Mouse (Mus musculus) frontal cortex, postnatal 10 days (tissue): ENCODE data around the gene Atp8a2.
"Not testable (repeated sequence)": the region's sequence is repeated elsewhere in the genome, so short reads cannot be mapped to it uniquely, and the experiment has no call there.

Experiments
- DNase-seq, 2 experiments: peaks; one replicate each; pipeline ENCODE4 v3.0.0; 2022; ENCODE audit warnings: low spot score in 2 of 2, mixed read lengths in 1 of 2

Gene Atp8a2

DNA sequence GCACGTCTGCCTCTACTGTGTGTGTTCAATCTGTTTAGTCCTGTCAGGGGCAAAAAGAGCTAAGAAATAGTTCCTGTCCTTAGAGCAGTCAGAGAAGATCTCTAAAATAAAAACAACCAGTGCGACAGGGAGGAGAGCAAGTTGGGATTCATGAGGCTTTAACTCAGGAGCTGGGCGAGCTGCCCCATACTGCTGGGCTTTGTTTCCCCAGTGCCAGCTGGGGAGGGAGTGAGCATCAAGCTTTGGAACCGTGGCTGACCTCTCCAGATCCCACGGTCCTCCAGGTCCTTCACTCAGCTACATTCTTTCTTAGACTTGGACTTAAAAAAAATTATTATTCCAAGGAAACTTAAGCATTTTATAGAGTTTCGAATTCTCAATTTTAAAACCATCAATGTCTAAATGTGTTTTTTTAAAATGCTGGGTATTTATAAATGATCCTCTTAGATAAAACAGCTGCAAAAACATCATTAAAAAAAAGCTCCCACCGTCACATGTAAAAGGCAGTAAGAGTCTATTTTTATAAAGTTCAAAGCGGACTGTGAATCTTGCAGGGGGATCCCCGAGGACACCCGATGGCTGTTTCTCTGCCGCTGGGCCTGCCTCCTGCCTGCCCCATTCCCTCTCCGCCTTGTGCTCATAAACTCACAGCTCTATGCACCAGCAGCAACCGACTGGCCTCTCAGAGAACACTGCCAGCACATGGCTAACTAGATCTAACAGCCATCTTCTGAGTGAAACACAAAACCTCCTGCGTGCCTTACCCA is 350.2 kb downstream of the Atp8a2 start:
- DNase-seq = no peak

DNA sequence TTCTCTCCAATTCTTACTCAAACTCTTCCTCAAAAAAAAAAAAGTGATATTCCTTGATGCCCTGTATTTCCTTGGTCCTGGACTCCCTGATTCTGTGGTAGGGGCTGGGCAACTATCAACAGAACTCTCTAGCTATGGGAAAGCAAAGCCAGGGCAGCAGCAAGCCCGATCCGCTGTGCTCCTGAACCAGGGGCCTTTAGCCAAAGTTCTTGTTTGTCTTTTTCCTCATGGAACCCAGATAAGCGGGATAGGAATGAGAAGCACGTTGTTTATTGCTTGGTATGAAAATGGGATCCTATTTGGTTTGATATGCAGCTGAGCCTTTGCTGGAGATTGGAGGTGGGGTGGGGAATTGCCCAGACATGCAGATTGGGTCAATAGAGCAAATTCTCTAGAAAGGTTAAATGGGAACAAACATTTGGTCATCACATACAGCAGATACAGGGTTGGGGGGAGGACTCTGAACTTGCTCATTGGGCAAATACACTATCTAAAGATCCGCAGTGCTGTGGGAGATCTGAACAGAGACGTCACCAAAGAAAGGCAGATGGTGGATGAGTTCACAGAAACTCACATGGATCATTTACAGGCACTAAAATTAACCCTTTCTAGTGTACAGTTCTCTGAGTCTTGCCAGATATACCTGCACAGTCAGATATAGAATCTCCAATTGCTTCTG is 353.6 kb downstream of the Atp8a2 start:
- DNase-seq = no peak

- DNase-seq = no peak
These were observed 356.8 kb downstream of the Atp8a2 start for GRCm38 (mm10) chr14:59839951-59840720.

DNA sequence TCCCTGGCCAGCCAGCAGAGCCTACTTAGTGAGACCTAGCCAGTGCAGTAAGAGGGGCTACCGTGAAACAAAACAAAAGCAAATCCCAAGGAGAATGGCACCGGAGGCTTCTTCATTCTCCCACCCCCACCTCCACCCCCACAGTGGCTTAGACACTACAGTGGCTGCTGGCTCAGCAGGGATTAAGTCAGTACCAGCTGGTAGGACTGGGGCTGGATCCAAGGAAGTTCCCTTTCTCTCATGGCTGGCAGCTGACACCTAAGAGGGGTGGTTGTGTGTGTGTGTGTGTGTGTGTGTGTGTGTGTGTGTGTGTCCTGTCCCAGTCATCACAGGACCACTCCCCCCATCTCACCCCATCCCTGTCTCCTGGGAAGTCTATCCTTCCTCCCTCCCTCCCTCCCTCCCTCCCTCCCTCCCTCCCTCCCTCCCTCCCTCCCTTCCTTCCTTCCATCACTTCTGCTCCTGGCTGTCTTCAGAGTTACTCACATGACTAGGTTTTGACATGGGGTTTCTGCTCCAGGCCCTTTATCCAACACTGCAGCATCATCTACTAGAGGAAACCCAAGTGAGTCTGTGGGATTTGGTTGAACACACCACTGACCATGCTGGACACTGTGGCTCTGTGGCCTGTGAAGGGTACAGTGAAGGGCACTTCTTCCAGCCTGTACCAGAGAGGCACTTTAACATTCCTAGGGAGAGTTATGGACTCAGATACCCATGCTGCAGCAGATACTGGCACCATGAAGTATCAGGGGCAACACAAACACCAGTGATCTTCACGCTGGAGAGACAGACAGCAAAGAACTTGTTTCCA is 358.3 kb downstream of the Atp8a2 start:
- not testable (repeated sequence) for DNase-seq

GRCm38 (mm10) chr14:59837691-59838241 is 359.2 kb downstream of the Atp8a2 start:
- DNase-seq = not testable (repeated sequence)

DNA sequence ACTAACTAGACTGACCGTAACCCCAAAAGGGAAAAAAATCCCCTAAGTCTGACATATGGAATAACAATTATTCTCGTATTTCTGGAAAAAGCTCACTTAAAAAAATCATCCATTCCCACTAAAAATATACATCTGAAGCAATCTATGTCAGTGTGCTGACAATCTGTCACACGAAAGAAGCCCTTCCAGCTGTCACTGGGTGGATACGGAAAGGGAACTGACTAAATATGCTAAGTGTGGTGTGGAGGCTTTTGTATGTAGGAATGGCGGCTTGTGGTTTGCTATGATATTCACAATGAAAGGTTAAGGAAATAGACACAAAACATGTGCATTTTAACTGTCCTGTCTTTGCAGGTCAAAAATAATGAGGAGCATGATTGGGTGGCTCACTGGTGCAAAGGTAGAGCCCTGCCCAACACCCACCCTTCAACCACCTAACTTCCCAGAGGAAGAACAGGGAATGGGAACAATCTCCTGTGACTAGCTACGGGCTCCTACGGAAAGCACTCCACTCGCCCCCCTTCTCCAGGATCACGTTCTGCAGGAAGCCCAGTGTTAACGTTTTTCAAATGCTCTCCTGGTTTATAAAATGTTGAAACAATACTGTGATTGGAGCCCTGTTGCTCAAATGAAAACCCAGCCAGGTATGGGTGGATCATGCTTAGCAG is 360.0 kb downstream of the Atp8a2 start:
- DNase-seq = no peak

DNA sequence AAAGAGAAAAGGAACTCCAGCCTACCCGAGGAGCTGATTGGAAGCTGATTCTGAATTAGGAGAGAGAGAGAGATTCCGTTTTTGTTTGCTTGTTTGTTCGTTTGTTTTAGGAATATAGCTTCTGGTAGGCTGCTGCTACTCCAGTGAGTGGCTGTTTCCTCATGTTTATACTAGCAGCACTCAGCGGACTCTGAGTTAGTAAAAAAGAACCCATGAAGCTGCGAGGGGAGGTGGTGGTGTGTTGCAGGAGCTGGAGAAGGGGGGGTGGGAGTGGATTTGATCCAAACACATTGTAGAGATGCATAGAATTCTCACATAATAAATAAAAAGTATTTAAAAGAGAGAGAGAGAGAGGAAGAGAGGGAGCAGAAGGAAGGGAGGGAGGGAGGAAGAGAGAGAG is 367.4 kb downstream of the Atp8a2 start:
- DNase-seq = no peak

DNA sequence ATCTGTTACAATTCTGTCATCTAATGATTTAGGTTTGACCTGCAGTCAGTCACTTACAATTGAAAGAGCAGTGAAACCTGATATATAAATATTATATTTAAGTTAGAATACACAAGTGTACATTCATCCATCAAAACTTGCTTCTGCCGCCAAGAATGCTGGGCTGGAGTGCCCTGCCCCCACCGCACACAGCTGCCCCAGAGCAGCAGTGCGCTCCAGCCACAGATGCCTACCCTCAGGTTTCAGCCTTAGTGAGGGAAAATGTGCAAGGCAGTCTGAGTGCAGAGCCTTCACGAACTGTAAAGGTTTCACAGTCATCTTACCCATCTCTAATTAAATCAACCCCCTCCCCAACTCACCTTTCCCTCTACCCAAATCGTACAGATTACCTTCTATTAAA is 369.6 kb downstream of the Atp8a2 start:
- no peak for DNase-seq

DNA sequence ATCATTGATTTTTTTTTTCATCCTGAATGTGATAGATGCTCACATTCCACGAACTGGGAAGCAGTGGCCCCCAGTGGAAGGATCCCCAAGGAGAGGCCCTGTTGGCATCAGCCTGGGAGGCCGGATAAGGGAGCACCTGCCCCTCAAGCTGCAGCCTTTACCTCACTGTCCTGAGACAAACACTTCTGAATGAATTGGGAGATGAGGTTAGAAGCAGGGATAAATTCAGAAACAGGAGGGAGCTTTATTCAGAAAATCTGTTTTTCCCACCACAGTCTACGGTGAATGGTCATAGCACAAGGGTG is 376.9 kb downstream of the Atp8a2 start:
- no peak for DNase-seq

DNA sequence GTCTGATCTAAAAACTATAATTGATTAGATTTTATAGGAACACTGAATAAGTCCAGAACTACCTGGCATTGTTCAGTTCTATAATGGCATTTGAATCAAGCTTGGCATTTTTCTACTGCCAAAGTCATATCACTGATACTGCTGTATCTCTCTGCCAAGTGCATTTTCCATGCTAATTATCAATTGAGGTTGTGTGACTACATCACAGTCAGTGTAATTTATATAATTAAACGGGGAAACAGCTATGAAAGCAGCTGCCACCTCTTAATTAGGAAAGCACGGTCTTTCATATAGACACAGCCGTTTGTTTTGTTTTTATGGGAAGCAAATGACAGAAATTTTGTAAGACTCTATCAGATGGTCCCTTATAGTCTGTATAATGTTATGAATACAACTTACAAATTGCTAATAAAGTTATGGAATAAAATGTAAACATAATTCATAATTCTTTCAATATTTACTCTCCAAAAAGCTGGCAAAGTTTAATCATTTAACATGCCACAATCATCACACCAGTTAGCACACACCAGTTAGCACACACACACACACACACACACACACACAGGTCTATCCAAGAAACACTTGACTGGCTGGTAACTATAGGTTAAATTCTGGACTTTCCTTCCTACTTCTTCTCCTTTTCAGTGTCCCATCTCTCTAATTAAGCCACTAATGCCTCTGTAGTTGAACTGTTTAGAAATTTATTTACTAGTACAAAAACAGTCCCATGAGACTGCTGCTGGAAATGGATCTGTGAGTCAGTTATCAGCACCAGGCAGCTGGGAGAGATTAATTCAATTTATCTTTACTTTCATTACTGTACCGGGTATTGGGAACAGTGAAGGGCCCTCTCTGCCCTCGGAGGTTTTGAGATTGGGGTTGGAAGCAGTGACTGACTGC is 377.5 kb downstream of the Atp8a2 start:
- no peak for DNase-seq

DNA sequence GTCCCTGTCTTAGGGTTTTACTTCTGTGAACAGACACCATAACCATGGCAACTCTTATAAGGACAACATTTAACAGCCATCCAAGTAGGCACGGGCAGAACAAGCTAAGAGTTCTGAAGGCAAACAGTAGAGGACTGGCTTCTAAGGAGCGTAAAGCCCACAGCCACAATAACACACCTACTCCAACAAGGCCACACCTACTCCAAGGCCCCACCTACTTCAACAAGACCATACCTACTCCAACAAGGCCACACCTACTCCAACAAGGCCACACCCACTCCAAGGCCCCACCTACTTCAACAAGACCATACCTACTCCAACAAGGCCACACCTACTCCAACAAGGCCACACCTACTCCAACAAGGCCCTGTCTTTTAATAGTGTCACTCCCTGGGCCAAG is 386.7 kb downstream of the Atp8a2 start:
- DNase-seq = not testable (repeated sequence)

GRCm38 (mm10) chr14:59809790-59810189 is 387.2 kb downstream of the Atp8a2 start:
- DNase-seq = no peak

DNA sequence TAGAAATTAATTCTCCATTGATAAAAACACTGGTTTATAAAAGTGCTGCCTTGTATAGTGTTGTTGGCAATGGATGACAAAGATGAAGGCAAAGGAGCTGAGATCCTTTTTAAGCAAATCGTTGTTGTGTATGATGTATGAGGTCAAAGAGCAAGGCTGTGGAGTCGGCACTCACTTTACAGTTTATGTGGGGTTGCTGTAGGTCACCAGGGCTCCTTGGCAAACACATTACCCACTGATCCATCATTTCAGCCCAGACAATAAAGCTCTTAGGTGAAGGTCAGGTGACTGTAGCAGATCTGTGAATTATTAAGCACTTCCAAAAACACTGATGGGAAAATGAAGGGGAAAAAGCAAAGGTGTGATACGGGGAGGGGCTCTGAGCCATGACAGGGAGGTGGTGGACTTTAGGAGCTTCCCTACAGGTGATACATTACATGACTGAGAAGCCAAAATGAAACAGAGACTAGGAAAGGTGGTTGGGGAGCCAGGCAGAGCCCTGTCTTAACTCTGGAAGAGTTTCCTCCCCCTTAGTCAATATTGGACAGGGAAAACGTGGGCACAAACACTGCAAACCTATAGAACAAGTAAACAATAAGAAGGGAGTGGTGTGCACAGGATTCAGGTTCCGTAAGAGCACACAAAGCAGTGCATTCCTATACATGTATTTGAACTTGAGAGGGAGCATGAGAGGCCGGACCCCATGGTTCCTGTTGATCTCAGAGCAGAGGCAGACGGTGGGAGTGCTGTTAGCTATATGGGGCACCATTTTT is 389.3 kb downstream of the Atp8a2 start:
- DNase-seq = no peak

- no peak for DNase-seq
These were observed 390.1 kb downstream of the Atp8a2 start for GRCm38 (mm10) chr14:59806910-59807309.

DNA sequence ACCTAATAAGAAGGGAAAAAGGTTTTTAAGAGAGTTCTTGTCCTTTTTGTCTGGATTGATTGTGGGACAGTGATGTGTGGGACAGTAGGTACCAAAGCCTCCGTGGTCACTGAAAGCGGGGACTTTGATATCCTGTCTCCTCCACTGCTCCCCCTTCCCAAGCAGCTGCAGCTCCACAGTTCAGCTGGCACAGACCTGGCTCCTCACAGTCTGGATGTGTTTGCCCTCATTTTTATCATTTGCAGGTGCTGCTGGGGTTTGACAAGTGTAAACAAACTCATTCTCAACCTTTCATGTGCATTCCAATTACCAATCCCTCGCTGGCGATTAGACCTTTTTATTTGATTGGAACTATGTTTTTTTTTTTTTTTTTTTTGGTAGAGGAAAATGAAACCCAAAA is 390.8 kb downstream of the Atp8a2 start:
- no peak for DNase-seq

GRCm38 (mm10) chr14:59805683-59806082 is 391.3 kb downstream of the Atp8a2 start:
- DNase-seq = no peak

- DNase-seq = no peak
These were observed 394.9 kb downstream of the Atp8a2 start for GRCm38 (mm10) chr14:59801961-59802599.

- DNase-seq = no peak
These were observed 397.5 kb downstream of the Atp8a2 start for GRCm38 (mm10) chr14:59799511-59799910.

GRCm38 (mm10) chr14:59793841-59794240 is 403.1 kb downstream of the Atp8a2 start:
- DNase-seq = no peak
